Mouse (Mus musculus) frontal cortex, postnatal 36 days (tissue): ENCODE measurements around the gene Gm2016.
"Not testable (repeated sequence)": the region's sequence is repeated elsewhere in the genome, so short reads cannot be mapped to it uniquely, and the experiment has no call there.

Source experiments
- DNase-seq, 2 experiments: peaks; one replicate each; pipeline ENCODE4 v3.0.0; 2022; ENCODE audit warnings: low spot score in 2 of 2

The Gm2016 gene

DNA sequence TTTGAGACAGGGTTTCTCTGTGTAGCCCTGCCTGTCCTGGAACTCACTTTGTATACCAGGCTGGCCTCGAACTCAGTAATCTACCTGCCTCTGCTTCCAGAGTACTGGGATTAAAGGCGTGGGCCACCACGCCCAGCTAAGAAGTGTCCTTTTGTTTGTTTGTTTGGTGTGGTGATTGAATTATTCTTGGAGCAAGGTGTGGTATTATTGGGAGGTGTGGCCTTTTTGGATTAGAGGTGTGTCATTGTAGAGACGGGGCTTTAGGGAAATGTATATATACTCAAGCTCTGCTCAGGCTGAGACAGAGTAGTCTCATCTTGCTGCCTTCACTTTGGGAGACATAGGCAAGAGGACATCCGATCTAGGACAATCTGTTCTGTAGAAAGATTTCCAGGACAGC is at the start of gene Gm2016:
TSS of gene Gm2016 (plus strand) at position 301 of the 400 bp plus-strand sequence.
- DNase-seq = not testable (repeated sequence)

DNA sequence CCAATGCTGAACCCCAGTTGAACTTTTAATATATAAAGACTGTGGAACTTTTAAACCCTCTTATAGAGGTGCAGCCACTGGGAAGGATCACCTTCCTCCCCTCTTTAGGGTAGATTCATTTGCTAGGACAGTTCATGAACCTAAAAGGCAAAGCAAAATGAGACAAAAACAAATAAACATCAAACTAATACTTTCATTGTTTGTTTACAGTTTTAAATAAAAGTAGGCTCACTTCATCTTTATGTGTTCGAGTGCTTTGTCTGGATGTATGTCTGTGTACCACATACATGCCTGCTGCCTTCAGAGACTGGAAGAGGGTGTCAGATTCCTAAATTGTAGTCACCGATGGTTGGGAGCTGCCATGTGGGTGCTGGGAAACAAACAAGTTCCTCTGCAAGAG is 31.6 kb upstream of the Gm2016 start, which contains the start of gene Gm2001:
TSS of gene Gm2001 (minus strand) at position 101 of the 400 bp plus-strand sequence.
- DNase-seq = not testable (repeated sequence)

DNA sequence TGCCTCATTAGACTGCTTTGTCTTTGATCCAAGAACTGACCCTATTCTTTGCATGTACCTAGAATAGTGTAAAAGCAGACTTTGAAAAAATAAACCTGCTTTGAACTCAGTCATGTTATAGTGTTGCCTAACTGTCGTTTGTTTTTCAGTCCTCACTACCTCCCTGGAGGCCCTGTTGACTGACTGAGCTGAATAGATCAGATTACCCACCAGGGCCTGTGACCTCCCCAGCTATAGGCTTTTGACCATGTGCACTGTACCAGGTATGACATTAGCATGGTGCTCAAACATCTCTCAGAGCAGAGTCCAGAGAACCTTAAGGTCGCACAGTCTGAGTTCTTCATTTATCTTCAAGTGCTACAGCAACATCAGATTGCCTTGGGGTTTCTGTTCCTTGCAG is 23.2 kb upstream of the Gm2016 start:
- not testable (repeated sequence) for DNase-seq

DNA sequence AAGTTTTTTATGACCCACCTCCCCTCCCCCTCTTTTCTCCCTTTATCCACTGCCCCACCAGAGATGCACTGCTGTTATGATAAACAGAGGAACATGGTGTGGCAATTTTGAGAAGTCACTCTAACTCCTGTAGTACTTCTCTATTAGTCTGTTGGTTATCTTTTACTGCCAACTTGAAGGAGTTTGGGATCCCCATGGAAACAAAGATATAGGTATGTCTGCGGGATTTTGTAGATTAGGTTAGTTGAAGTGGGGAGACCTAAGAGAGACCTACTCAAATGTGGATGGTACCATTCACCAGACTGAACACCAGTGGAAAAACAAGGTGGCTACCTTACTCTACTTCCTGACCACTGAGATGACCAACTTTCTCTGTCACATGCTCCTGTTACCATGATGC is 17.8 kb upstream of the Gm2016 start:
- not testable (repeated sequence) for DNase-seq

DNA sequence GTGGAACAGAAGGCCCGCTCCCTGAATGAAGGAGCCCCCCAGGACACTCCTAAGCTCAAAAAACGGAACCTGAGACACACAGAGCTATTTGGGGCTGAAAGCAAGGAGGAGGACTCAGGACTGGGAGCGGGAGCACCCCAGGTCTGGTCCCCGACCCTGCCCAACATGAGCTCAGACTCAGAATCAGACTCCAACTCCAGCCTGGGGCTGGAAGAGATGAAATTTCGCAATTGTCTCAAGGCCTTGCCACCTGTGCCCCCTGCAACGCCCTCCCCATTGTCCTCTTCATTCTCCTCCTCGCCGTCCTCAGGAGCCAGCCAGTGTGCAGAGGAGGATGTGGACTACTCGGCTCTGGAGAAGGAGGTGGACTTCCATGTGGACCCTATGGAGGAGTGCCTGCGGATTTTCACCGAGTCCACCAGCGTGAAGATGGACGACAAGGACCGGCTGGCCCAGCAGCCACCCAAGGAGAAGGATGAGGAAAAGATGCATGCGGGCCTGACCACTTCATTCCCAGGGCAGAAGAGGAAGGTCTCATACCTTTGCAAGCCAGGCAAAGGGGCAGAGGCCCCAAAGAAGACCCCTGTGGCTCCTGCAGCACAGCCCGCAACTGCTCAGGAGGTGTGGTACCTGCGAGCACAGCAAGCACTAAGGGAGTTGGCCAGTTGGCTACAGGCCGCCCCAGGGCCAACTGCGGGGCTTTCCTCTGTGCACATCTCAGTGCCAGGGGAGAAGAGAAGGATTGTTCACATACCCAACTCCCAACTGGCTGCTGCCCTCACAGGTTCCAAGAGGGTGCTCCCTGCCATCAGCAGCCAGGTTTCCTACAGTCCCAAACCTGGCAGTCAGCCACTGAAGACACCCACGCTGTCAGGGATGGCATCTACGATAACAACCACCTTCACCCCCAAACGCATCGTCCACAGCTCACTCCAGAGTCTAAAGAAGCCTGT is 11.9 kb upstream of the Gm2016 start:
- DNase-seq = not testable (repeated sequence)

DNA sequence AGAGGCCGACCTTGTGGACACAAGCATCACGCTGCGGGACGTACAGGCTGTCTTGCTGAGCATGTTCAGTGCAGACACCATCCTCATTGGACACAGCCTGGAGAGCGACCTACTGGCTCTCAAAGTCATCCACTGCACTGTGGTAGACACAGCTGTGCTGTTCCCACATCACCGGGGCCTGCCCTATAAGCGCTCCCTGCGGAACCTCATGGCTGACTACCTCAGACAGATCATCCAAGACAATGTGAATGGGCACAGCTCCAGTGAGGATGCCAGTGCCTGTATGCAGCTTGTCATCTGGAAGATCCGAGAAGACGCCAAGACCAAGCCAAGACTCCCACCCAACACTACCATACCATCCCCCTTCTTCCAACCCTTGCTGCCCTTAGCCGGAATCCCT is 10.2 kb upstream of the Gm2016 start:
- not testable (repeated sequence) for DNase-seq

DNA sequence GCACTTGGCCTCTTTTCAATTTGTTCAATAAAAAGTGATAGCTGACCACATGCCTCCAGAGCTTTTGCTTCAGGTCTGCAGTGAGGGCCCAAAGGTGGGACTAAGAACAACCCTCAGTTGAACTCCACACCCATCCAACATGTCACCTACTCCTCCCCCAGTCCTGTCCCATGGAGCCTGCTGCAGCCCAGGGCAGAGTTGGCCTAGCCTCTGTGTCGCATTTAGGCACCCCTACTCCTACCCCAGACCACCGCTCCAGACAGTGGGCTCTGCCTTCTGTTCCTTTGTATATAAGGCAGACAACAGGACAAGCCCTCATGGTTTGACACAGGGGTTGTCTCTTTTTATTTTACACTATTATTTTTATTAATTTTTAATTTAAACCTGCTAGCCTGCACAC is 9.8 kb upstream of the Gm2016 start:
- DNase-seq = not testable (repeated sequence)

DNA sequence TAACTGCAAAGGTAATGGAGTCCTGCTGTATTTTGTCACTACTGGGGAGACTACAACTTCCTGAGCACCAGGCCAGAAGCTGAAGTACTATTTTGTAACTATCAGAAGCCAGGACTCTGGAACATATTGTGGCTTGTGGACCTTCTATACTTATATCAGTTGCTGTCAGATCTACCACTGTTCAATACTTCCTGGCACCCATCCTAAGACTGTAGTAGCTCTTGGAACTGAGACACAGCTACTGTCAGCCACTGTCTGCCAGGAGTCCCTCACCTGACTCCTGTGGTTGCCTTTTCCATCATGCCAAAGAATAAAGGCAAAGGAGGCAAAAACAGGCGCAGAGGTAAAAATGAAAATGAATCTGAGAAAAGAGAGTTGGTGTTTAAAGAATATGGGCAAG is 21.2 kb downstream of the Gm2016 start, which contains the start of gene Gm2022:
TSS of gene Gm2022 (plus strand) at position 301 of the 400 bp plus-strand sequence.
- DNase-seq = not testable (repeated sequence)

DNA sequence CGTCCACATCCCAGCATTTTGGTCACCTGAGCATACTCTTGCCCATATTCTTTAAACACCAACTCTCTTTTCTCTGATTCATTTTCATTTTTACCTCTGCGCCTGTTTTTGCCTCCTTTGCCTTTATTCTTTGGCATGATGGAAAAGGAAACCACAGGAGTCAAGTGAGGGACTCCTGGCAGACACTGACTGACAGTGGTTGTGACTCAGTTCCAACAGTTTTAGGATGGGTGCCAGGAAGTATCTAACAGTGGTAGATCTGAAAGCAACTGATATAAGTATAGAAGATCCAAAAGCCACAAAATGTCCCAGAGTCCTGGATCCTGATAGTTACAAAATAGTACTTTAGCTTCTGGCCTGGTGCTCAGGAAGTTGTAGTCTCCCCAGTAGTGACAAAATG is 45.8 kb downstream of the Gm2016 start, which contains the start of gene Gm2035:
TSS of gene Gm2035 (minus strand) at position 137 of the 400 bp plus-strand sequence.
- not testable (repeated sequence) for DNase-seq
